Mouse (Mus musculus) heart, postnatal 10 days (tissue): ENCODE measurements around the gene Arhgdib. TPM values are rescaled to one million over a fixed set of nuclear protein-coding genes. Genes with fewer than 3 reads are reported as not detected.
"Not testable (repeated sequence)": the region's sequence is repeated elsewhere in the genome, so short reads cannot be mapped to it uniquely, and the experiment has no call there.

ENCODE experiments used
- DNase-seq, 2 experiments: peaks; one replicate each; pipeline ENCODE4 v3.0.0; 2021
- intact Hi-C: fragments of 180-260 bp; cut with DNase I; formaldehyde crosslinking; loops from one replicate; pipeline ENCODE4 v1.15.1; 2025
- total RNA-seq, 2 experiments: library from RNA; stranded (reverse); gene quantifications; 2 replicates each; pipeline ENCODE4 v1.2.3; 2021

The Arhgdib gene
- total RNA-seq, 2 experiments from 2014 or later: 37.4 to 45.4 TPM

GRCm38 (mm10) chr6:136894532-136895339 lies 47.0 kb downstream of the Arhgdib start:
- peak; percentile 46 to 49 for DNase-seq

GRCm38 (mm10) chr6:136892002-136892401 lies 49.7 kb downstream of the Arhgdib start:
- no peak for DNase-seq
- intact Hi-C loops: no loop called here

More at GRCm38 (mm10) chr6:136894532-136895339, 47.0 kb downstream of the Arhgdib start:
- intact Hi-C loops: no loop called here

GRCm38 (mm10) chr6:136889554-136889953 lies 52.1 kb downstream of the Arhgdib start:
- no peak for DNase-seq
- intact Hi-C loops: no loop called here

GRCm38 (mm10) chr6:136889067-136889466 lies 52.6 kb downstream of the Arhgdib start:
- no peak for DNase-seq
- intact Hi-C loops: no loop called here

- intact Hi-C loops: no loop called here
- DNase-seq: peak; percentile 85 to 89
Measured at GRCm38 (mm10) chr6:136887854-136888253, 53.8 kb downstream of the Arhgdib start.

GRCm38 (mm10) chr6:136884766-136885165 lies 56.9 kb downstream of the Arhgdib start:
- intact Hi-C loops, DNase-seq: not testable (repeated sequence)

GRCm38 (mm10) chr6:136883961-136884360 lies 57.7 kb downstream of the Arhgdib start:
- intact Hi-C loops: no loop called here
- no peak for DNase-seq

GRCm38 (mm10) chr6:136883431-136883915 lies 58.2 kb downstream of the Arhgdib start:
- DNase-seq: peak in 1 of 2 experiments; percentile 45
- intact Hi-C loops: no loop called here

GRCm38 (mm10) chr6:136881678-136882077 lies 60.0 kb downstream of the Arhgdib start:
- DNase-seq: no peak
- intact Hi-C loops: no loop called here

GRCm38 (mm10) chr6:136875670-136876069 lies 66.0 kb downstream of the Arhgdib start, which contains the start of gene Mgp:
Gene Mgp, minus strand, starts transcription at chr6:136875823.
- intact Hi-C loops: no loop called here
- DNase-seq: peak; percentile 66 to 68

- peak; percentile 50 to 53 for DNase-seq
- intact Hi-C loops: no loop called here
Measured at GRCm38 (mm10) chr6:136874599-136874998, 67.1 kb downstream of the Arhgdib start.

Other genes starting within 250 kb of the Arhgdib start
- gene Gucy2c, start 160.1 kb downstream of the Arhgdib start, total RNA-seq: not detected
- gene Hist4h4, start 137.5 kb downstream of the Arhgdib start, total RNA-seq: 10 to 100 TPM; 20.5 to 22.3 TPM
- 10 to 100 TPM; 35.3 to 42.5 TPM for gene H2afj, start 133.7 kb downstream of the Arhgdib start, total RNA-seq
- gene BC049715, start 114.3 kb downstream of the Arhgdib start, total RNA-seq: 1 to 10 TPM; 1.0 to 1.8 TPM
- 10 to 100 TPM; 79.6 to 85.0 TPM for gene Wbp11, start 113.7 kb downstream of the Arhgdib start, total RNA-seq
- gene Smco3, start 106.4 kb downstream of the Arhgdib start, total RNA-seq: under 1 TPM; 0.17 TPM
- 10 to 100 TPM; 11.9 to 13.2 TPM for gene Art4, start 84.2 kb downstream of the Arhgdib start, total RNA-seq
- 100 to 1,000 TPM; 312 to 380 TPM for gene Mgp, start 66.1 kb downstream of the Arhgdib start, total RNA-seq
- gene Erp27, start 19.7 kb downstream of the Arhgdib start, total RNA-seq: not detected
- gene Pde6h, start 18.1 kb downstream of the Arhgdib start, total RNA-seq: not detected
- 1 to 10 TPM; 8.9 to 9.4 TPM for gene Rerg, start 228.6 kb upstream of the Arhgdib start, total RNA-seq